Mouse (Mus musculus): ENCODE measurements around the gene Ptafr.

DNA sequence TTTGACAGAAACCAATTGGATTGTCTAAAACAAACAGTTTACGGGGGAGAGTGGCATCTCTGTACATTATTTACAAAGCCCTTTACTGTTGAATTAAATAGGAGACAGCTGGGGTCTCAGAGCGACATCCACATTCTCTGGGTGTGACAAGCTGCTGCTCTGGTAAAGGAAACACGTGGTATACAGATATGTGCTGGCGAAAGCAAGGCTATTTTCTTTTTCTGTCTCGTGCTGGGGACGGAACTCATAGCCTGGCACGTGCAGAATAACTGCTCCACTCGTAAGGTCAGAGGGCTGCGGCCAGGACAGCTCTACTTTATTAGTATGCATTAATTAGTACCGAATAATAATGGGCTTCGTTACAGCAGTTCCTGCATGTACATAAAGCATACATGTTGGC is 9.5 kb downstream of the Ptafr start:
- TF ChIP-seq POLR2A (IDR thresholded peaks at IDR 0.05; ENCODE audit: borderline replicate concordance, insufficient read depth, low read length) (no peak), CTCF (IDR thresholded peaks at IDR 0.05; ENCODE audit: borderline replicate concordance, insufficient read depth, low read depth, low read length) (no peak)

Measured in cerebellum, adult 2 months (tissue).